Mouse (Mus musculus) heart, embryonic 13.5 days (tissue): Measurements from ENCODE around the gene Scube3. TPM values are rescaled to one million over a fixed set of nuclear protein-coding genes. Genes with fewer than 3 reads are reported as not detected.

Experiments
- ATAC-seq: fragments of 200-750 bp; cut with Nextera tagmentation; 2 replicates; pipeline ENCODE4 v1.8.0; 2017; ENCODE audit warnings: moderate TSS enrichment; ENCODE audit not compliant: insufficient number of reproducible peaks, low FRiP score, low TSS enrichment; ENCODE audit errors: extremely low read depth
- H3K27ac ChIP-seq: fragments of 300-500 bp; sonication (generic); replicated peaks from 2 replicates; pipeline ENCODE4 v1.5.1; 2015; ENCODE audit warnings: moderate library complexity, mild to moderate bottlenecking, inconsistent platforms
- H3K27me3 ChIP-seq: fragments of 300-500 bp; sonication (generic); replicated peaks from 2 replicates; pipeline ENCODE4 v1.6.1; 2015; ENCODE audit warnings: mild to moderate bottlenecking, inconsistent platforms
- H3K36me3 ChIP-seq: fragments of 300-500 bp; sonication (generic); 2 replicates; pipeline ENCODE4 v1.6.1; 2015; ENCODE audit warnings: mild to moderate bottlenecking, inconsistent platforms
- H3K4me1 ChIP-seq: fragments of 300-500 bp; sonication (generic); 2 replicates; pipeline ENCODE4 v1.6.1; 2015; ENCODE audit warnings: inconsistent platforms
- H3K4me2 ChIP-seq: fragments of 300-500 bp; sonication (generic); 2 replicates; pipeline ENCODE4 v1.6.1; 2015; ENCODE audit warnings: inconsistent platforms, mild to moderate bottlenecking, moderate library complexity
- H3K4me3 ChIP-seq: fragments of 300-500 bp; sonication (generic); 2 replicates; pipeline ENCODE4 v1.5.1; 2015; ENCODE audit warnings: moderate library complexity, mild to moderate bottlenecking, inconsistent platforms
- H3K9ac ChIP-seq: fragments of 300-500 bp; sonication (generic); 2 replicates; pipeline ENCODE4 v1.6.1; 2015; ENCODE audit warnings: inconsistent platforms, mild to moderate bottlenecking, moderate library complexity
- H3K9me3 ChIP-seq: fragments of 300-500 bp; sonication (generic); 2 replicates; pipeline ENCODE4 v1.6.1; 2016; ENCODE audit warnings: inconsistent platforms
- WGBS: fragments of 180-500 bp; shearing (Covaris S2); methylation state at CpG from one replicate; pipeline ENCODE4 v1.1.7; 2015; ENCODE audit warnings: mixed read lengths; 5-methylcytosine and 5-hydroxymethylcytosine counted together
- polyA plus RNA-seq: library from polyadenylated mRNA; unstranded; fragments of >200 nt; fragmentation: Nextera tagmentation; extraction: Ambion mirVana; gene quantifications from 2 replicates; pipeline ENCODE4 v1.2.1, GENCODE M21; 2015

Scube3 gene
- polyA plus RNA-seq, 1 experiment from 2014 or later = 1.1 TPM

- 57% methylated on average over 8 of the region's 8 CpGs for WGBS
- peaks cover 71% of the 10 kb centered on the region for H3K27me3 ChIP-seq
- H3K9ac ChIP-seq = no peak overlapping the region
- no peak for ATAC-seq
- no peaks in the 10 kb centered on the region for H3K36me3 ChIP-seq
- H3K4me1 ChIP-seq = peaks cover 20% of the 10 kb centered on the region
- H3K9me3 ChIP-seq = no peaks in the 10 kb centered on the region
- H3K27ac ChIP-seq = no peak overlapping the region
- no peak overlapping the region for H3K4me3 ChIP-seq
- H3K4me2 ChIP-seq = no peak overlapping the region
Observed at GRCm38 (mm10) chr17:28149734-28150133, 7.8 kb downstream of the Scube3 start.

DNA sequence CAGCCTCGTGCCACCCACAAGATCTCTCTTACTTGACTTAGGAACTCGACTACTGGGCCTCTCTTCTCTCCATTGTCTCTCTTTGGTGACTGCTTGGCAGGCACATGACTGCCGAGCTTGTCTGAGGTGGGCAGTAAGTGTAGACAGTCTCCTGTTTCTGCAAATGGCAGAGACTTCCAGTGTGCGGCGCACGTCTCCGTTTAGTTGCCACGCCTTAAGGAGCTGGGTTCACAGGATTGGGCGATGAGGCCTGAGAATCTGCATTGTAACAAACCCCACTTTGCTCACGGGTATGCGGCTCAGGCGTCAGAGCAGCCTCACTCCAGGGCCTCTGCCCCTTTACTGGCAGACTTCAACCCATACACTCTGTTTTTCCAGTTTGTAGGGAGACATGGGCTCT lies 8.5 kb downstream of the Scube3 start:
- H3K36me3 ChIP-seq = no peaks in the 10 kb centered on the region
- peaks cover 20% of the 10 kb centered on the region for H3K4me1 ChIP-seq
- no peak overlapping the region for H3K4me2 ChIP-seq
- H3K27me3 ChIP-seq = peaks cover 71% of the 10 kb centered on the region
- H3K4me3 ChIP-seq = no peak overlapping the region
- no peak overlapping the region for H3K27ac ChIP-seq
- 69% methylated on average over 12 of the region's 12 CpGs for WGBS
- no peak for ATAC-seq
- H3K9me3 ChIP-seq = no peaks in the 10 kb centered on the region
- no peak overlapping the region for H3K9ac ChIP-seq

DNA sequence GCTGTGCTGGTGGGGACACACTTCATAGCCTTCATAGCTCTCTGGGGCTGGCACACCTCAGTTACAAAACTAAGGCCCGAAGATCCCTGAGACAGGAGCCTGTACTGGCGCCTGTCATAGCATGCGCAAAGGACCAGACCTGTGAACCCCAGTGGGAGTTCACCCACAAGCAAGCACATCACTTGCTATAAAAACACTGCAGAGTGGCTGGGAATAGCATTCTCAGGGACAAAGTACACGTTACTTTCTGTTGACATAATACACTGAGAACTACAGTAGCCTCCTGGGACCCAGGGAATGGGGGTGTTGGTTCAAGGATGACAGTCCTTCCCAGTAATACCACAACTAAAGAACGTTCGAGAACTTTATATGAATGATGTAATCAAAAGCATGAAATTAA lies 11.2 kb downstream of the Scube3 start:
- peaks cover 10% of the 10 kb centered on the region; the same call in 1 of the 2 replicates for H3K4me1 ChIP-seq
- WGBS = 77% methylated on average over 6 of the region's 6 CpGs
- H3K4me3 ChIP-seq = no peak overlapping the region
- no peaks in the 10 kb centered on the region for H3K9me3 ChIP-seq
- H3K27me3 ChIP-seq = peaks cover 73% of the 10 kb centered on the region
- no peak overlapping the region for H3K4me2 ChIP-seq
- no peak overlapping the region for H3K27ac ChIP-seq
- H3K36me3 ChIP-seq = no peaks in the 10 kb centered on the region
- no peak for ATAC-seq
- no peak overlapping the region for H3K9ac ChIP-seq

DNA sequence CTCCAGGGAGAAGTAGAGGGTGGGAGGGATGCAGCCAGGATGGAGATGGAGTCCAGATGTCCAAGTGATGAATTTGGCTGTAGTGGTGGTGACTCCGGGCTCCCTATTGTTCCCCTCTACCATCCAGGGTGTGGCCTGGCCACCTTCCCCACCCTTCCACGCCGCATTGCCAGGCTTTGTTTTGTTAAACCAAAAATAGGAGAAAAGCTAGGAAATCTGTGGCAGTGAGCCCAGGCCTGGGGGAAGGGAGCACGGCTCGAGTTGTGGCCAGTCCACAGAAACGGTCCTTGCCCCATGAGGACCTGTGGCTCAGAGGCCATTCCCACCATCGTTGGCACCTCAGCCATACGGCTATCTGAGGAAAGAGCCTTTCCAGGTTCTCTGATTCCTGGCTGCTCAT lies 13.0 kb downstream of the Scube3 start:
- Histone ChIP-seq H3K4me1 (0 out of 2 replicates have a peak, but pooled peaks cover 2% of the 10 kb centered on the region), H3K4me2 (no peak overlapping the region), H3K36me3 (no peaks in the 10 kb centered on the region), H3K4me3 (no peak overlapping the region), H3K9me3 (no peaks in the 10 kb centered on the region), H3K27me3 (peaks cover 76% of the 10 kb centered on the region), H3K9ac (no peak overlapping the region), H3K27ac (no peak overlapping the region)
- 73% methylated on average over 8 of the region's 8 CpGs for WGBS
- no peak for ATAC-seq

DNA sequence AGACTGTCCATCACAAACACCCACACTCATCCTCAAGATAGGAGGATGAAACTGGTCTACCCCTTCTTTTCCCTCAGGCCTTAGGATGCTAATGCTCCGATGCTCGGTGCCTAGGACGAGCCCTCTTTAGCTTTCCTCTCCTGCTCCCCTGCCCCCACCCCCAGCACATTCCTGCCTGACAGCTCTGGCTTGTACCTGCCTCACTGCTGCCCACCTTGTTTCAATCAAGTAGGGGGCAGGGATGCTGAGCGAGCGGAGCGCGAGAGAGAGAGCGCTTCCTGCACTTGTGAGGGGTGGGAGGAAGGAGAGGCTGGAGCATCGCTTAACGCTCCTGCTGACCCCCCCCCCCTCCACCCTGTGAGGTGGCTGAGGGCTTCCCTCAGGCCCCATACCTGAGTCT lies 18.4 kb downstream of the Scube3 start:
- Histone ChIP-seq H3K27me3 (peaks cover 90% of the 10 kb centered on the region), H3K9me3 (no peaks in the 10 kb centered on the region), H3K9ac (no peak overlapping the region), H3K4me2 (no peak overlapping the region; the same call in 1 of the 2 replicates), H3K4me3 (no peak overlapping the region), H3K36me3 (no peaks in the 10 kb centered on the region), H3K4me1 (peaks cover 23% of the 10 kb centered on the region), H3K27ac (no peak overlapping the region)
- ATAC-seq = no peak
- 6% methylated on average over 10 of the region's 10 CpGs for WGBS

DNA sequence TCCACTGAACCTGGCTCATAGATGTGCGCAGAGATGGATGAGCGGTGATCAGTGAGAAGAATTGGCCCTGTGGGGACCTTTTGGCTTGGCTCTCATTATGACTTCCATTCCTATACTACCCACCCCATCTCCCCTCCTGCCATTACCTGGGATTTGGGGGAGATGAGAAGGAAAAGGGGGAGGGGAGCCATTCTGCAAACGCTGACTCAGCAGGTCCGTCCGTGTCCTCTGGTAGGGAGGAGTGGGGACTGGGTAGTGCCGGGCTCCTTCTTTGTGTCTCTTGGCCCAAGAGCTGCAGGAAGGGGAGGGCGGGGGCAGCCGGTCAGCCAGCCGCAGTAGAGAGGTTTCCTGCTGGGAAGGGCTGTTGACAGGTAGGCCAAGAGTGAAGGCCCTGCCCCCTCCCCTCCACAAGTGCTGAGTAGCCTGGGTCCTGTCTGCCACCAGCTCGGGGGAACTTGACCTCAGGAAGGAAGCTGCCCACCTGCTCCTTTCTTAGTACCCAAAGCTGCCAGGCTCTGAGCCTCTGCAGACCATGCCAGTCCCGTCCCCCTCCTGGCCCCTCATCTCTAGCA lies 19.5 kb downstream of the Scube3 start:
- Histone ChIP-seq H3K9me3 (no peaks in the 10 kb centered on the region), H3K27me3 (peaks cover 90% of the 10 kb centered on the region), H3K4me3 (no peak overlapping the region), H3K4me2 (peak overlapping the region; percentile 39), H3K27ac (0 out of 2 replicates have a peak overlapping the region, but pooled peaks have one; percentile 12), H3K9ac (0 out of 2 replicates have a peak overlapping the region, but pooled peaks have one; percentile 2), H3K36me3 (no peaks in the 10 kb centered on the region), H3K4me1 (peaks cover 23% of the 10 kb centered on the region)
- 13% methylated on average over 10 of the region's 11 CpGs for WGBS
- no peak for ATAC-seq

DNA sequence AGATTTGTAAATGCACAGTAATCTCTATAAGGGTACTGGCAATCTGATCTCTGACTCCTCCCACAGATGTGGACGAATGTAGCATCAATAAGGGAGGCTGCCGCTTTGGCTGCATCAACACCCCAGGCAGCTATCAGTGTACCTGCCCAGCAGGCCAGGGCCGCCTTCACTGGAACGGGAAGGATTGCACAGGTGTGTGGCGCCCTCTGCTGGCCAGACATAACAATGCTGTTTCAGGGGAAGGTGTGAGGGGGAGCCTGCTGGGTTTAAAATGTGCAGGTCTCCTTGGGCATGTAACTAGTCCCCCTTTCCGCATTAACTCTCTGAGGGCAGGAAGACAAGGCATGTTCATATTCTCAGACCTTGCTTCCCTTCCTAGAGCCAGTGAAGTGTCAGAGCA lies 21.7 kb downstream of the Scube3 start:
- no peaks in the 10 kb centered on the region for H3K9me3 ChIP-seq
- 13% methylated on average over 6 of the region's 6 CpGs for WGBS
- H3K4me3 ChIP-seq = no peak overlapping the region
- H3K4me2 ChIP-seq = no peak overlapping the region
- peaks cover 23% of the 10 kb centered on the region for H3K4me1 ChIP-seq
- ATAC-seq = no peak
- H3K27me3 ChIP-seq = peaks cover 75% of the 10 kb centered on the region
- no peak overlapping the region for H3K9ac ChIP-seq
- H3K27ac ChIP-seq = no peak overlapping the region
- no peaks in the 10 kb centered on the region for H3K36me3 ChIP-seq

DNA sequence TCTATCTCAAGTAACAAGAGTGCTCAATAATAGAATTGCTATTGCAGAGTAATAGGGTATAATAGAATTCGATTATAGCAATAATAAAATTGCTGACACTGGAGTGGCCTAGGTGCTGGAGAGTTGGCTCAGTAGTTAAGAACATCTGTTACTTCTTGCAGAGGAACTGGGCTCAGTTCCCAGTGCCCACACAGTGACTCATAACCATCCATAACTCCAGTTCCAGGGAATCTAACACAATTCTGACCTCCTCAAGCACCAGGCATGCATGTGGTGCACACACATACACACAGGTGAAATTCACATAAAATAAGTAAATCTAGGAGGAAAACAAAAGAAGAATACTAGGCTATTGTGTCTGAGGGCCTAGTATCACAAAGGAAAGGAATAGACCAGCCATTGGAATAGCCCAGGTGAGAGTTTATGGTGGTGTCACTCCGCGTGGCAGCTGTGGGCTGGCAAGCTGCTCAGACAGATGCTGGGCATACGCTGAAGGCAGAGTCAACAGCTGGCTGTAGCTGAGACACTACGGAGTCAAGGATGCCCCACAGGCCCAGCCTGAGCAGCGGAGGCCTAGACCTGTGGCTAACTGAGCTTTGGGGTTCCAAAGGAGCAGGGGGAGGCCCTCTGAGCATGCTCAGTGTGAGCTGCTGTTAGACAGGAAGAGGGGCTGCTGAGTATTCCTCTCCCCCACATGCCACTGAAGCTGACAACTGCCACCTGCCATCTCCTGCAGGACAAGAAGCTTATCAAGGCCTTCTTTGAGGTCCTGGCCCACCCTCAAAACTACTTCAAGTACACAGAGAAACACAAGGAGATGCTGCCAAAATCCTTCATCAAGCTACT lies 28.7 kb downstream of the Scube3 start:
- no peak overlapping the region for H3K27ac ChIP-seq
- H3K27me3 ChIP-seq = peaks cover 15% of the 10 kb centered on the region
- H3K9ac ChIP-seq = no peak overlapping the region
- ATAC-seq = no peak
- no peaks in the 10 kb centered on the region for H3K36me3 ChIP-seq
- peaks cover 30% of the 10 kb centered on the region for H3K4me1 ChIP-seq
- H3K4me3 ChIP-seq = no peak overlapping the region
- H3K9me3 ChIP-seq = no peaks in the 10 kb centered on the region
- no peak overlapping the region for H3K4me2 ChIP-seq
- WGBS = 79% methylated on average over 6 of the region's 6 CpGs

GRCm38 (mm10) chr17:28172690-28173089 lies 30.7 kb downstream of the Scube3 start:
- H3K36me3 ChIP-seq = no peaks in the 10 kb centered on the region
- 33% methylated on average over 9 of the region's 9 CpGs for WGBS
- H3K4me2 ChIP-seq = peak overlapping the region; percentile 32
- no peaks in the 10 kb centered on the region for H3K9me3 ChIP-seq
- H3K9ac ChIP-seq = 0 out of 2 replicates have a peak overlapping the region, but pooled peaks have one; percentile 25
- H3K4me1 ChIP-seq = peaks cover 38% of the 10 kb centered on the region
- no peak overlapping the region for H3K4me3 ChIP-seq
- H3K27ac ChIP-seq = peak overlapping the region; percentile 38; the same call in 1 of the 2 replicates
- no peak for ATAC-seq
- H3K27me3 ChIP-seq = no peaks in the 10 kb centered on the region; the same call in 1 of the 2 replicates

- Histone ChIP-seq H3K27ac (peak within 1 kb of the TSS; percentile 91), H3K4me2 (peak within 1 kb of the TSS; percentile 92), H3K9me3 (no peaks in the 10 kb centered on the region), H3K9ac (peak within 1 kb of the TSS; percentile 98), H3K4me1 (peaks cover 67% of the 10 kb centered on the region), H3K27me3 (no peaks in the 10 kb centered on the region), H3K4me3 (peak within 1 kb of the TSS; percentile 89), H3K36me3 (no peaks in the 10 kb centered on the region; the same call in 1 of the 2 replicates)
- WGBS = under 1% methylated on average over 63 of the region's 82 CpGs
- ATAC-seq = peak; percentile 60
Observed at GRCm38 (mm10) chr17:28176775-28177539, 35.0 kb downstream of the Scube3 start, which contains the start of gene Zfp523. Zfp523 (plus strand) TSS chr17:28177129.

DNA sequence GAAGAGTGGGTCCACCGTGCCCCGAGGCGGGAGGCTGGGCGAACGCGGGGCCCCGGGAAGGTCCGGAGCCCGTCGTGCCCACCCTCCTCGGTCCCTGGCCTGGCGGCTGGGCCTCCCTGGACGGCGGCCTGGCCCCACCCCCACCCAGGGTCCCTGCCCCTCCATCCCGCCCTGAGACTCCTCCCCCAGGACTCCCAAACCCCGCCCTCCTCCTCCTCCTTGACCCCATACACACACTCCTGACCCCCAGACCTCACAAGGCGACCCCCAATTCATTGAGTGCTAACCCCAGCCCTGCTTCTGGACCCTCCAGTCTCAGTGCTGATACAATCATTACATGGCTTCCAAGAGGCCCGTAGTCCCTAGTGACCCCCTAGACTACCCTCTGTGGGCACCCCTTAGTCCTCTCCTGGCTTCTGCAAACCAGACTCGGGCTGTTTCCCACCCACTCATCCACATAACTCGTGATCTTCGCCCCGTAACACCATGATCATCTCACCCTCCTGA lies 35.7 kb downstream of the Scube3 start:
- Histone ChIP-seq H3K9ac (peak overlapping the region; percentile 98), H3K27me3 (no peaks in the 10 kb centered on the region), H3K4me1 (peaks cover 67% of the 10 kb centered on the region), H3K9me3 (no peaks in the 10 kb centered on the region), H3K4me2 (peak overlapping the region; percentile 92), H3K27ac (peak overlapping the region; percentile 91), H3K36me3 (no peaks in the 10 kb centered on the region; the same call in 1 of the 2 replicates), H3K4me3 (peak overlapping the region; percentile 89)
- WGBS = 11% methylated on average over 13 of the region's 22 CpGs
- ATAC-seq = peak; percentile 68
